Mouse (Mus musculus): ENCODE measurements around the gene Creb1.

The Creb1 gene

GRCm38 (mm10) chr1:64532589-64533470 is at the start of gene Creb1:
Creb1 (plus strand) TSS chr1:64532645.
- DNase-seq (ENCODE audit: low read depth in 2 of 2, low spot score in 2 of 2) = peak; percentile 96 to 98

GRCm38 (mm10) chr1:64488521-64489029 is 43.9 kb upstream of the Creb1 start:
- no peak for DNase-seq (ENCODE audit: low read depth in 2 of 2, low spot score in 2 of 2)

DNA sequence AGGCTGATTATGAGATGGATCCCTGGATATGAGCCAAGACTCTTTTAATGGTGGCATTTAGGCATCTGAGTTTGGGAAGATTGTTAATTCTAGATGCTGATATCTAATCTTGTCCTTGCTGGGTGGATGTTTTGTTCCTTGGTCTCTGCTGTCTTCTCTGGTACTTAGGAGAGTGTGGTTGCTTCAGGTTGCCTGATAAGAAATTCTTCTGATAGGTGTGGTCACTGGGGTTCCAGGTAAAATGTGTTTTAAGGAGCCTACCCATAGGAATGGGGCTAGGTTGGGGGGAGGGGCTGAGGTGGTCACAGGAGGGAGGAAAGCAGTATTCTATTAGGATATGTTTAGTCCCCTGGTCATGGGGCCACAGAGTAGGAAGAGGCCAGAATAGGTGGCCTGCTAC is 35.6 kb upstream of the Creb1 start:
- no peak for DNase-seq (ENCODE audit: low read depth in 2 of 2, low spot score in 2 of 2)

- no peak for DNase-seq (ENCODE audit: low read depth in 2 of 2, low spot score in 2 of 2)
These were observed 30.9 kb upstream of the Creb1 start for GRCm38 (mm10) chr1:64501382-64502140.

DNA sequence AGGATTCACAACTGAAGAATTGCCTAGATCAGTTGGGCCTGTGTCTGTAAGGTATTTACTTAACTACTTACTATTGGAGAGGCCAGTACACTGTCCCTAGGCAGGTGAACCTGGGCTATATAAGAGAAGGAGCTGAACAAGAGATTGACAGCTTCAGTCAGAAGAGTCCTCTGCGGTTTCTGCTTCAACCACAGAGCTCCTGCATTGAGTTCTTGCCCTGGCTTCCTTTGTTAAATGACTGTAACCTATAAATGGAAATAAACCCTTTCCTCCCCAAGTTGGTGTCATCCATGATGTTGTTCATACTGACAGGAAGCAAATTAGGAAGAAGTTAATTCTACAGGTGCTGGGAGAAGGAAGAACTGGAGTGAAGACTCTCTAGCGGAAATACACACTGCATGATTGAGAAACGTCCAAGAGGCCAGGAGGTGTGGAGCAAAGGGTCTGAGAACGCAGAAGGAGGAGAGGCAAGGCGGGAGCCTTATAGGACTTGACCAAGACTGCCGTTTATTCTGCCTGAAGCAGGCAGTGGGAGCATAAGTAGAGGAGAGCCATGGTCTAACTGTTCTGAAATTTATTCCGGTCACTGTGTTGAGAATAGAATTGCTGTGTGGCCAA is 23.9 kb upstream of the Creb1 start:
- DNase-seq (ENCODE audit: low read depth in 2 of 2, low spot score in 2 of 2) = peak in 1 of 2 experiments; percentile 51

DNA sequence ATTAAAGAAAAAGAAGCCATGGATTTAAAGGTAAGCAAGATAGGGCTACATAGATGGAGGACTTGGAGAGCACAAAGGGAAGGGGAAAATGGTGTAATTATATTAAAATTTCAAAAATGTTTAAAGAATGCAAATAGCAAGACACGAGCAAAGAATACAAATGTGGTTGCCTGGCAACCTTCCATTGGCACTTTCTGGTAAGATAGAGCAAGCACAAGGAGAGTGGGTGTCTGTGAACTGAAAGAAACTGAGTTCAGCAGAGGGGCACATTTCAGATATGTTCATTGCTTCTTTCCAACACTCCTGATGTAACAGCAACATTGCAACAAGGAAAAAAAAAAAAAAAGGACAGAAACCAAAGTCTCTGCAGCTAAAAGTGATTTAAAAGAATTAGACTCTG is 22.8 kb upstream of the Creb1 start:
- no peak for DNase-seq (ENCODE audit: low read depth in 2 of 2, low spot score in 2 of 2)

GRCm38 (mm10) chr1:64514184-64514583 is 18.3 kb upstream of the Creb1 start:
- DNase-seq (ENCODE audit: low read depth in 2 of 2, low spot score in 2 of 2) = no peak

- no peak for DNase-seq (ENCODE audit: low read depth in 2 of 2, low spot score in 2 of 2)
These were observed 15.9 kb upstream of the Creb1 start for GRCm38 (mm10) chr1:64516593-64516992.

DNA sequence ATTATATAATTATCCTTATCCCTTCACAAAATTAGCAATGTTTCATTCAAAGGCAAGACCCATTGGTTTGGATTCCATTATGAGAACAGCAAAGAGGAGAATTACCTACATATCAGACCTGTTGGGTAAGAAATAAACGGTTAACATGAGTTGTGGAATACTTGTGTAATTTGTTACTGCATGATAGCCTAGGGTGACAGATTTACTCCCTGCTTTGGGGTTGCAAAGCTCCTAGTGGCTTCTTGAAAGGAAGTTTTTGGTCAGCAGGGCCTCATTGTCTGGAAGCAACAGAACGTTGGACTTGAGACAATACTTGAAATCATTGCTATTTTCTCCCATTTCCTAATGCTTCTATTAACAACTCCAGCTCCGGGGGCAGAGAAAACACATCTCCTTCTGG is 14.0 kb upstream of the Creb1 start:
- DNase-seq (ENCODE audit: low read depth in 2 of 2, low spot score in 2 of 2) = no peak

DNA sequence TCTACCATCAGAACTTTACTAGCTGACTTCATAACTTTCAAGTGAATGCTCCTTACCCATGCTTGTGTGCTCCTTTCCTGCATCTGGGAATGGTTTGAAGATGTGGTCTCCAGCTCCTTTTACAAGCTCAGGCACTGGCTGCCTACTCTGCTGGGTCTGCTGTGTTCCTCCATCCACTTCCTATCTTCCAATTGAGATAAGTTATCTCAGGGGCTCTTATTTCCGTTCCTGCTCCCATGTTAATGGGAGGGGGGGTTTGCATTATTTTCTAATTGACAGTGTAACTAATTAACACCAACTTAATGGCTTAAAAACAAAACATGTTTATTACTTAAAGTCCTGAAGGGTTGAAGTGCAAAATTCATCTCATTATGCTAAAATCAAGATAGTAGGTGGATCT is 13.1 kb upstream of the Creb1 start:
- DNase-seq (ENCODE audit: low read depth in 2 of 2, low spot score in 2 of 2) = no peak

DNA sequence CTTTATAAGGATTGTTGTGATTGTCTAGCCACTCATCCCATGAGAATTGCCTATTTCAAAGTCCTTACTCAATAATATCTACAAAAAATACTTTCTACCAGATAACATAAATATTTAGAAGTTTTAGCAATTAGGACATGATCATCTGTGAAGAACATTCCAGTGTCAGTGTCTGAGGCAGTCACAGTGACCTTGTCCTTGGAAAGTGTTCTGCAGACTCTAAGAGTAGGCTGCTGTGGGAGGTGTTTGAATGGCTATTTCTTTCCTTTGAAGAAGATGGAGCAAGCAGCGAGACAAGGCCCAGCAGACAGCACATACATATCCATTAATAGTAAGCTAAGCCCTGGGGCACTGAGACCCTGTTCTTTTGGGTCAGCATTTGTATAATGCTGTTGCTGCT is 12.5 kb upstream of the Creb1 start:
- no peak for DNase-seq (ENCODE audit: low read depth in 2 of 2, low spot score in 2 of 2)

GRCm38 (mm10) chr1:64521734-64522133 is 10.7 kb upstream of the Creb1 start:
- DNase-seq (ENCODE audit: low read depth in 2 of 2, low spot score in 2 of 2) = no peak

DNA sequence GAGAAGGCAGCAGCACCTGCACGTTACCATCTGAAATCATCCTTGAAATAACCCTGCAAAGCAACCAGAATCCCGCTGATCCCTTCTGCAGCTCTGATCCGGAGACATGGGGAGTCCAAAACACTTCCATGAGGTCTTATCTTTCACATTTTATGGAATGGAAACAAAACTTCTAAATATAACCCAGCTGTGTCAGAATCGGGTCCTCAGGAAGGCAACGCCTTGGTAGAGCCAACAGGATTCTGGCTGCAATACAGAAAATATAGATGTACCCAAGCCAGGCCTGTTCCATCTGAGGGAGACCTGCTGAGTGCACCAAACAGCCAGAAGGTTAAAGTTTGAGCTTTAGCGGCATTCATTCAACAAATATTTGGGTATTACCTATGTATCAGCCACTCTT is 9.8 kb upstream of the Creb1 start:
- no peak for DNase-seq (ENCODE audit: low read depth in 2 of 2, low spot score in 2 of 2)

GRCm38 (mm10) chr1:64523117-64523516 is 9.3 kb upstream of the Creb1 start:
- DNase-seq (ENCODE audit: low read depth in 2 of 2, low spot score in 2 of 2) = no peak

DNA sequence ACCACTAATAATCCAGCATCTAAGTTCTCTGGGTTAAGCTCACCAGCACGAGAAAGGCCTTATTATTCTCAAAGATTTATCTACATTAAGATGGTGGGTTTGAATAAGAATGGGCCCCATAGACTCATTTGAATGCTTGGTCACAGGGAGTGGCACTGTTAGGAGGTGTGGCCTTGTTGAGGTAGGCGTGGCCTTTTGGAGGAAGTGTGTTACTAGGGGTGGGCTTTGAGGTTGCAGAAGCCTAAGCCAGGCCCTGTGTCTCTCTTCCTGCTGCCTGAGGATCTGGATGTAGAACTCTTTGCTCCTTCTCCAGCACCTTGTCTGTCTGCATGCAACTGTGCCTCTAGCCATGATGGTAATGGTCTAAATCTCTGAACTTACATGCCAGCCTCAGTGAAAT is 7.8 kb upstream of the Creb1 start:
- no peak for DNase-seq (ENCODE audit: low read depth in 2 of 2, low spot score in 2 of 2)

DNA sequence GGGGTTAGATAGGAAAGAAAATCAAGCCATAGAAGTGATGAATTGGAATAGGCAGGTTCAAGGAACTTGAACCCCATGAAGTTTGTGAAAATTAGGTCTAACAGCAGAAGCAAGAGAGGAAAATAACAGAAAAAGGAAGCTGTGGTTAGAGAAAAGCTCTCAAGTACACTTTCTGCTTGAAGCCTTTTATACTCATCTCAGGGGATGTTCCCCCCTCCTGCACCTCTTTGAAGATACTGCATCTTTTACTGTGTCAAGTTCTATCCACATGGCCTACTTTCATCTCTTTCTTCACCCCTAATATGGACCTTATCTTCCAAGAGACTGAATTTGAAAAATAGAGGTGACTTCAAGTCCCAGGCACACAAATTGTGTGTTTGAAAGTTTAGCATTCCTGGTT is 4.8 kb upstream of the Creb1 start:
- peak; percentile 38 to 67 for DNase-seq (ENCODE audit: low read depth in 2 of 2, low spot score in 2 of 2)

- DNase-seq (ENCODE audit: low read depth in 2 of 2, low spot score in 2 of 2) = no peak
These were observed 2.6 kb upstream of the Creb1 start for GRCm38 (mm10) chr1:64529781-64530315.

- DNase-seq (ENCODE audit: low read depth in 2 of 2, low spot score in 2 of 2) = no peak
These were observed 897 bp upstream of the Creb1 start for GRCm38 (mm10) chr1:64531548-64531947.

DNA sequence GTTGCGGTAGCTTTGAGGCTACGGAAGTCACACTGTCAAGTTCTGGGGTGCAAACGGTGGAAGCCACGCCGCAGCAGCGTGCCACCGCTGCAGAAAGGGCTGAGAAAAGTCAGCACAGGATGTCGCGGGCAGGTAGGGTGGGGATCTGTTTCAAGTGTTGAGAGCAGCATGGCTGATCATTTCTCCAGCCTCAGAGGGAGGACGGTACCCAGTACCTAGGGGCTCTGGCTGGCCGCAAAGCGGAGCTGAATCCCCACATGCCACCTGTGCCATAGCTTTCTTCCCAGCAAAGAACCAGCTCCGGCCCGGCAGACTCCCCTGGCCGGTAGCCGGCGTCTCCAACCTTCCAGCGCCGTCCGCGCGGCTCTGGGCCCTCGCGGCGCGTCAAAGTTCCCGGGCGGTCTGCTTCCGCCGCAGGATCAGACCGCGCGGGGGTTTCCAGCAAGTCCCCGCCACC is 350 bp upstream of the Creb1 start:
- peak; percentile 89 for DNase-seq (ENCODE audit: low read depth in 2 of 2, low spot score in 2 of 2)

- DNase-seq (ENCODE audit: low read depth in 2 of 2, low spot score in 2 of 2) = peak; percentile 47 to 48
These were observed 1.3 kb downstream of the Creb1 start for GRCm38 (mm10) chr1:64533471-64534443.
